Mouse (Mus musculus): Measurements from ENCODE around the gene Ankdd1b.

GRCm38 (mm10) chr13:96496630-96497029, 25.6 kb upstream of the Ankdd1b start:
- TF ChIP-seq CTCF (conservative IDR thresholded peaks at IDR 0.05; ENCODE audit: low read length) = no peak
- TF ChIP-seq POU5F1 (IDR thresholded peaks at IDR 0.05; ENCODE audit: borderline replicate concordance, low read length) = no peak
- TF ChIP-seq NANOG (IDR thresholded peaks at IDR 0.05; ENCODE audit: borderline replicate concordance, low read length) = no peak
